Mouse (Mus musculus): ENCODE data around the gene D5Ertd579e. TPM values are rescaled to one million over a fixed set of nuclear protein-coding genes. Genes with fewer than 3 reads are reported as not detected.

Gene D5Ertd579e
- polyA plus RNA-seq, 1 experiment from 2014 or later, result 25.7 TPM

GRCm38 (mm10) chr5:36556906-36557305 is 138.9 kb downstream of the D5Ertd579e start:
- Histone ChIP-seq H3K4me1 (0 out of 2 replicates have a peak, but pooled peaks cover 10% of the 10 kb centered on the region), H3K9me3 (no peaks in the 10 kb centered on the region), H3K27ac (replicated peaks) (no peak overlapping the region), H3K27me3 (replicated peaks; ENCODE audit: low read depth, poor library complexity, severe bottlenecking) (no peaks in the 10 kb centered on the region), H3K36me3 (replicated peaks) (no peaks in the 10 kb centered on the region), H3K4me3 (no peak overlapping the region)
- no peak for DNase-seq (ENCODE audit: low spot score)
- 75% methylated on average over 3 of the region's 3 CpGs for WGBS

- WGBS, result 72% methylated on average over 4 of the region's 4 CpGs
These were observed 139.5 kb downstream of the D5Ertd579e start for GRCm38 (mm10) chr5:36556289-36556688.

DNA sequence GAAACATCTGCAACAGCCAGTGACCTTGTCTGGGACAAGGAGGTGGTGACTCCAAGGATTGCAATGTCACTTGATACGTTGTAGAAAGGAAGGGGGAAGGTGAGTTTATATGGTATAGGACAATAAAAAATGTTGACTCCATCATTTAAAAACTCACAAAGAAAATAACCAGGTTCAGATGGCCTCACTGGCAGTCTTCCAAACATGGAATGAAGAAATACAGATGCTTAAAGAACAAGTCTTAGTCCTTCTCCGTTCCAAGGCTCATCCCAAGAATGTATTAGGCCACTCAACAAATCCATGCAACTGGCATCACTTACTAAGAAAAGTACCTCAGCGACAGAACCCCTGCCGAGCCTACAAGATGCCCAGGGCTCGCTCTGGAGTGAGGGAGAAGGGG is 141.3 kb downstream of the D5Ertd579e start:
- 82% methylated on average over 5 of the region's 5 CpGs for WGBS
- no peak for DNase-seq (ENCODE audit: low spot score)
- Histone ChIP-seq H3K36me3 (replicated peaks) (no peaks in the 10 kb centered on the region), H3K27me3 (replicated peaks; ENCODE audit: low read depth, poor library complexity, severe bottlenecking) (no peaks in the 10 kb centered on the region), H3K9me3 (no peaks in the 10 kb centered on the region), H3K4me3 (no peak overlapping the region), H3K4me1 (0 out of 2 replicates have a peak, but pooled peaks cover 6% of the 10 kb centered on the region), H3K27ac (replicated peaks) (no peak overlapping the region)

More at GRCm38 (mm10) chr5:36556289-36556688, 139.5 kb downstream of the D5Ertd579e start:
- DNase-seq (ENCODE audit: low spot score), result no peak
- H3K4me1 ChIP-seq, result 0 out of 2 replicates have a peak, but pooled peaks cover 10% of the 10 kb centered on the region
- H3K27ac ChIP-seq (replicated peaks), result no peak overlapping the region
- H3K9me3 ChIP-seq, result no peaks in the 10 kb centered on the region
- no peaks in the 10 kb centered on the region for H3K27me3 ChIP-seq (replicated peaks; ENCODE audit: low read depth, poor library complexity, severe bottlenecking)
- no peak overlapping the region for H3K4me3 ChIP-seq
- H3K36me3 ChIP-seq (replicated peaks), result no peaks in the 10 kb centered on the region

GRCm38 (mm10) chr5:36553886-36554285 is 141.9 kb downstream of the D5Ertd579e start:
- 92% methylated on average over 4 of the region's 4 CpGs for WGBS
- no peak overlapping the region for H3K4me3 ChIP-seq
- H3K9me3 ChIP-seq, result no peaks in the 10 kb centered on the region
- H3K4me1 ChIP-seq, result 0 out of 2 replicates have a peak, but pooled peaks cover 6% of the 10 kb centered on the region
- no peaks in the 10 kb centered on the region for H3K27me3 ChIP-seq (replicated peaks; ENCODE audit: low read depth, poor library complexity, severe bottlenecking)
- DNase-seq (ENCODE audit: low spot score), result no peak
- no peaks in the 10 kb centered on the region for H3K36me3 ChIP-seq (replicated peaks)
- no peak overlapping the region for H3K27ac ChIP-seq (replicated peaks)

- Histone ChIP-seq H3K36me3 (replicated peaks) (no peaks in the 10 kb centered on the region), H3K27ac (replicated peaks) (no peak overlapping the region), H3K9me3 (no peaks in the 10 kb centered on the region), H3K4me1 (0 out of 2 replicates have a peak, but pooled peaks cover 6% of the 10 kb centered on the region), H3K27me3 (replicated peaks; ENCODE audit: low read depth, poor library complexity, severe bottlenecking) (no peaks in the 10 kb centered on the region), H3K4me3 (no peak overlapping the region)
- no peak for DNase-seq (ENCODE audit: low spot score)
- WGBS, result 74% methylated on average over 2 of the region's 2 CpGs
These were observed 142.7 kb downstream of the D5Ertd579e start for GRCm38 (mm10) chr5:36553056-36553606.

DNA sequence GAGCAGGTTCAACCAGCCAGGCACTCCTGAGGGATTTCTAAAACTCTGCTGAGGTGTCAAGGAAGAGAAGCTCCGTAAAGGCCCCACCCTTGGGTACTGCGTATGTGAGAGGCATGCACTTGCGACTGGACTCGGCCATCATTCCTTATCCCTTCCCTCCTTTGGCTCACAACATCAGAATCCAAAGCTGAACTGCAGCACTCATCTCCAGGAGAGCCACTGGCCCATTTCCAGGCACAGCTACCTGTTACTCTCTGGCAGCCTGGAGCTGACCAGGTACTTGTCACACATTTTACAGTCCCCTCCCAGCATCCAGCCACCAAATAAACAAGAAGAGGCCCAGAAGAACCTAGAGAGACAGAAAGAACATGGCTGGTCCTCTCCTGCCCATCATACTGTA is 143.4 kb downstream of the D5Ertd579e start:
- WGBS, result 89% methylated on average over 4 of the region's 4 CpGs
- Histone ChIP-seq H3K27me3 (replicated peaks; ENCODE audit: low read depth, poor library complexity, severe bottlenecking) (no peaks in the 10 kb centered on the region), H3K9me3 (no peaks in the 10 kb centered on the region), H3K36me3 (replicated peaks) (no peaks in the 10 kb centered on the region), H3K4me3 (no peak overlapping the region), H3K4me1 (0 out of 2 replicates have a peak, but pooled peaks cover 1% of the 10 kb centered on the region), H3K27ac (replicated peaks) (no peak overlapping the region)
- no peak for DNase-seq (ENCODE audit: low spot score)

Other genes starting within 250 kb of the D5Ertd579e start
- 59.8 and 62.2 TPM in 2 replicates for gene Grpel1, start 231.0 kb downstream of the D5Ertd579e start, polyA plus RNA-seq (2016; fragmentation: Nextera tagmentation; extraction: Ambion mirVana)
- gene Tada2b, start 211.7 kb downstream of the D5Ertd579e start, polyA plus RNA-seq (2016; fragmentation: Nextera tagmentation; extraction: Ambion mirVana), result 1.3 and 1.7 TPM in 2 replicates
- 1.9 and 2.0 TPM in 2 replicates for gene Ccdc96, start 211.4 kb downstream of the D5Ertd579e start, polyA plus RNA-seq (2016; fragmentation: Nextera tagmentation; extraction: Ambion mirVana)
- 39.9 and 40.4 TPM in 2 replicates for gene Tbc1d14, start 102.7 kb downstream of the D5Ertd579e start, polyA plus RNA-seq (2016; fragmentation: Nextera tagmentation; extraction: Ambion mirVana)
- 20.5 and 24.2 TPM in 2 replicates for gene Bloc1s4, start 52.6 kb upstream of the D5Ertd579e start, polyA plus RNA-seq (2016; fragmentation: Nextera tagmentation; extraction: Ambion mirVana)
- gene Mrfap1, start 100.7 kb upstream of the D5Ertd579e start, polyA plus RNA-seq (2016; fragmentation: Nextera tagmentation; extraction: Ambion mirVana), result 494 and 508 TPM in 2 replicates
- 9.6 and 11.1 TPM in 2 replicates for gene Man2b2, start 134.6 kb upstream of the D5Ertd579e start, polyA plus RNA-seq (2016; fragmentation: Nextera tagmentation; extraction: Ambion mirVana)
- 0.73 and 1.2 TPM in 2 replicates for gene Ppp2r2c, start 172.5 kb upstream of the D5Ertd579e start, polyA plus RNA-seq (2016; fragmentation: Nextera tagmentation; extraction: Ambion mirVana)

All from embryonic facial prominence, embryonic 10.5 days (tissue).